ENCODE assay signal across 11 mouse cellular contexts in the genomic region with DNA sequence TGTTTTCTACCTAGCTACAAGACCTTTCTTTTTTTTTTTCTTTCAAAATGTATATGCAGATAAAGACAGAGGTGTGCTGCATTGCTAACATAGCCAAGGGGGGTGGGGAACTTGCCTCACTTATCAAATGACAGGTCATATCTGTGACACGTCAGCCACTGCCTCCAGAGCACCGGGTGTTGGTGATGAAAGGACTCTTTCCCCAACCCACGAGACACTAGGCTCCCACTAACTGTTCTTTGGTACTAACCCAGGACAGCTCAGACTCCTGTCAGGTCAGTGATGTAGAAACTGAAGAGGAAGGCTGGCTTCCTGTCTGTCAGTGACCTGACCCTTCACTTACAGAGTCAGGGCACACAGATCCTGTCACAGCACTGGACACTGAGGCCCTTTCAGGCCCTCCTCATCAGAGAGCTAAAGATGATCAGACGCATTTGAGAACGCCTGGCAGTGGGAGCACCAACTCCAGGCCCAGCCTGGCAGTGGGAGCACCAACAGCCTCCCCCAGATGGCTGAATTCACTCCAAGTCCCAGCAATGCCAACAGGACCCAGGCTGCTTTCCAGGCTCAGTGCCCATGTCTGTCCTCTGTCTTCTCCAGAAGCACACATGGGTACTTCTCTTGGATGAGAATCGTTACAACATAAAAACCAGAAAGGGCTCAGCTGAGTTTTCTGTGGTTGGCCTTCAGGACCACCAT.
DNase-seq lines count a peak whose midpoint lies in the region; ATAC-seq and TF ChIP-seq lines count a peak whose summit lies in the region.
"Had no signal": no experiment of that assay in that cellular context is flagged by ENCODE, and none has a peak within 500 bp of the region (broad histone marks: within the 10 kb centered on the region; RNA-seq: fewer than 3 reads in every experiment).

No protein-coding gene starts in this region.

- intact Hi-C loops in heart, postnatal 10 days (cut with DNase I), result no loop called here

- peak; percentile 42 to 51 for DNase-seq in left cerebral cortex, adult 18-20 months (ENCODE audit: low spot score in 2 of 2)
- no peak for DNase-seq in left cerebral cortex, adult 11 months (ENCODE audit: low spot score)
- peak; percentile 68 for DNase-seq in cerebellum, adult 9-10 months
- DNase-seq in heart, postnatal 10 days, result peak; percentile 35 to 51
- DNase-seq in urinary bladder, adult 2 months (ENCODE audit: low spot score), result no peak
- no peak for DNase-seq in retina, postnatal 1 day
- DNase-seq: adrenal gland, adult 2 months; gastrocnemius, postnatal 14 days had no signal

- no peak overlapping the region for H3K4me3 ChIP-seq in olfactory bulb, adult 2 months (ENCODE audit: insufficient read depth, low read depth, low read length)
- H3K4me3 ChIP-seq: midbrain, embryonic 12.5 days had no signal

- no peak for TF ChIP-seq CTCF in olfactory bulb, adult 2 months (IDR thresholded peaks at IDR 0.05; ENCODE audit: insufficient read depth, low read depth, low read length)

- 68% methylated on average over 6 of the region's 6 CpGs for whole genome bisulfite sequencing in olfactory bulb, adult 2 months

- TF ChIP-seq POLR2A in olfactory bulb, adult 2 months (IDR thresholded peaks at IDR 0.05; ENCODE audit: insufficient read depth, low read depth, low read length), result no peak

- H3K27ac ChIP-seq in olfactory bulb, adult 2 months (ENCODE audit: insufficient read depth, low read depth, low read length), result 0 out of 2 replicates have a peak overlapping the region, but pooled peaks have one; percentile 71
- H3K27ac ChIP-seq: midbrain, embryonic 12.5 days had no signal

- ATAC-seq in monocyte, adult 5-6 weeks (replicated peaks; ENCODE audit: insufficient number of reproducible peaks, low FRiP score, low TSS enrichment, poor library complexity, severe bottlenecking), result no peak

- H3K4me1 ChIP-seq in olfactory bulb, adult 2 months (ENCODE audit: control insufficient read depth, insufficient read depth, low read length), result peaks cover 25% of the 10 kb centered on the region
- H3K4me1 ChIP-seq: midbrain, embryonic 12.5 days had no signal

Comparison
In these comparisons a context has a peak if more than half of its experiments do, and no peak if none do; other contexts are left out.
1. DNase-seq: peak in left cerebral cortex, adult 18-20 months (2 of 2), cerebellum, adult 9-10 months (single experiment) and heart, postnatal 10 days (2 of 2); none in left cerebral cortex, adult 11 months (single experiment), urinary bladder, adult 2 months (single experiment) and retina, postnatal 1 day (single experiment).